Mouse (Mus musculus) embryonic facial prominence, embryonic 10.5 days (tissue): ENCODE data around the gene Nus1. TPM values are rescaled to one million over a fixed set of nuclear protein-coding genes. Genes with fewer than 3 reads are reported as not detected.

ENCODE experiments used
- polyA plus RNA-seq: library from polyadenylated mRNA; unstranded; fragments of >200 nt; fragmentation: Nextera tagmentation; extraction: Ambion mirVana; gene quantifications from 2 replicates; pipeline ENCODE4 v1.2.1, GENCODE M21; 2016

Gene Nus1
- polyA plus RNA-seq, 1 experiment from 2014 or later = 13.3 TPM

Other genes starting within 250 kb of the Nus1 start
- not detected in 2 replicates for gene Ros1, start 222.3 kb upstream of the Nus1 start, polyA plus RNA-seq
- 23.3 and 24.2 TPM in 2 replicates for gene Dcbld1, start 183.9 kb upstream of the Nus1 start, polyA plus RNA-seq
- not detected in 2 replicates for gene Gm26741, start 58.8 kb upstream of the Nus1 start, polyA plus RNA-seq
- gene Gopc, start 35.4 kb upstream of the Nus1 start, polyA plus RNA-seq = 18.3 and 19.6 TPM in 2 replicates
- gene Nepn, start 28.6 kb upstream of the Nus1 start, polyA plus RNA-seq = not detected in 2 replicates